9 mouse cellular contexts compared by ENCODE assay signal in the genomic region with DNA sequence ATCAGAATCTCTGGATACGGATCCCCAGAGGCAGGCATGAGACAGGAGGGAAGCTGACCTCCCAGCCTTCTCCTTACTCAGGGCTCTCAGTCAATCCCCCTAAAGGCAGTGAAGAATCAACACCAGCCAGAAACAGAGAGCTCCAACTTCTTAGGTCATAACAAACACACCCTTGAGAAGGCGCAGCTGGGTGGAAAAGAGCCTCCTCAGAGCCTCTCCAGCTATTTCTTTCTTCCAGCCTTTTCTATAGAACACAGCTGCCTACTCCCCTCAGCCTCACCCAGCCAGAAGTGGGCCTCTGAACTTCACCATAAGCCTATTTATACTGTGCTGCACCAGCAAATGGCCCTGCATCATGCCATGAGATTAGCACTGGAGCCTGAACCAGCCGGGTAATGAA.
DNase-seq lines count a peak whose midpoint lies in the region; ATAC-seq and TF ChIP-seq lines count a peak whose summit lies in the region.
"Had no signal": no experiment of that assay in that cellular context is flagged by ENCODE, and none has a peak within 500 bp of the region (broad histone marks: within the 10 kb centered on the region; RNA-seq: fewer than 3 reads in every experiment).

No protein-coding gene starts in this region.

- DNase-seq in heart, adult 11 months = peak; percentile 93
- DNase-seq in lung, embryonic 14.5 days = peak; percentile 29
- DNase-seq in lung, postnatal 4 days = no peak
- DNase-seq in heart, adult 9 months (ENCODE audit: low spot score in 2 of 2) = peak; percentile 41 to 65
- no peak for DNase-seq in ovary, adult 18-20 months (ENCODE audit: low spot score)
- DNase-seq: thymus, postnatal 25 days had no signal

- WGBS in heart, embryonic 11.5 days (ENCODE audit: insufficient replicate concordance) = 57% methylated on average over 3 of the region's 3 CpGs
- WGBS in lung, embryonic 14.5 days = 25% methylated on average over 3 of the region's 3 CpGs
- 41% methylated on average over 3 of the region's 3 CpGs for WGBS in intestine, embryonic 16.5 days

- no peak for ATAC-seq in heart, embryonic 11.5 days (replicated peaks; ENCODE audit: insufficient number of reproducible peaks, low FRiP score, low TSS enrichment)
- peak; percentile 51; the same call in 1 of the 2 replicates for ATAC-seq in lung, embryonic 14.5 days (ENCODE audit: insufficient read depth)
- ATAC-seq in intestine, embryonic 16.5 days = peak; percentile 64

- no peak overlapping the region for H3K27ac ChIP-seq in heart, embryonic 11.5 days (ENCODE audit: low read depth, low read length)
- H3K27ac ChIP-seq in lung, embryonic 14.5 days (ENCODE audit: low read depth) = peak overlapping the region; percentile 3; the same call in 1 of the 2 replicates
- H3K27ac ChIP-seq in intestine, embryonic 16.5 days (ENCODE audit: low read length) = peak overlapping the region; percentile 29
- H3K27ac ChIP-seq: limb, embryonic 15.5 days had no signal

- 0 out of 2 replicates have a peak, but pooled peaks cover 2% of the 10 kb centered on the region for H3K4me1 ChIP-seq in heart, embryonic 11.5 days (ENCODE audit: control insufficient read depth, insufficient read depth, low read length)
- H3K4me1 ChIP-seq in lung, embryonic 14.5 days (ENCODE audit: insufficient read depth) = 0 out of 2 replicates have a peak, but pooled peaks cover 3% of the 10 kb centered on the region
- peaks cover 17% of the 10 kb centered on the region for H3K4me1 ChIP-seq in intestine, embryonic 16.5 days (ENCODE audit: control insufficient read depth, insufficient read depth, low read length)

- H3K9me3 ChIP-seq in heart, embryonic 11.5 days (replicated peaks; ENCODE audit: control insufficient read depth, low read length) = no peaks in the 10 kb centered on the region
- H3K9me3 ChIP-seq in lung, embryonic 14.5 days (ENCODE audit: low read depth, low read length) = no peaks in the 10 kb centered on the region
- no peaks in the 10 kb centered on the region for H3K9me3 ChIP-seq in intestine, embryonic 16.5 days (ENCODE audit: control insufficient read depth, low read length)
- H3K9me3 ChIP-seq: limb, embryonic 15.5 days had no signal

- H3K4me2 ChIP-seq in heart, embryonic 11.5 days = no peak overlapping the region
- no peak overlapping the region for H3K4me2 ChIP-seq in lung, embryonic 14.5 days
- H3K4me2 ChIP-seq in intestine, embryonic 16.5 days (ENCODE audit: low read depth, low read length) = no peak overlapping the region
- H3K4me2 ChIP-seq: limb, embryonic 15.5 days had no signal

- no peak for TF ChIP-seq CTCF in lung, embryonic 14.5 days (IDR thresholded peaks at IDR 0.05; ENCODE audit: low read depth)

- H3K4me3 ChIP-seq in heart, embryonic 11.5 days (ENCODE audit: low read depth, low read length) = no peak overlapping the region
- H3K4me3 ChIP-seq in lung, embryonic 14.5 days (ENCODE audit: low read depth, low read length) = no peak overlapping the region
- H3K4me3 ChIP-seq in intestine, embryonic 16.5 days (ENCODE audit: low read length) = no peak overlapping the region
- H3K4me3 ChIP-seq: limb, embryonic 15.5 days had no signal

- H3K36me3 ChIP-seq in heart, embryonic 11.5 days (ENCODE audit: control insufficient read depth, insufficient read depth, low read length) = no peaks in the 10 kb centered on the region
- no peaks in the 10 kb centered on the region for H3K36me3 ChIP-seq in lung, embryonic 14.5 days (ENCODE audit: insufficient read depth)
- H3K36me3 ChIP-seq in intestine, embryonic 16.5 days (ENCODE audit: control insufficient read depth, insufficient read depth, low read length) = no peaks in the 10 kb centered on the region
- H3K36me3 ChIP-seq: limb, embryonic 15.5 days had no signal

- H3K27me3 ChIP-seq in heart, embryonic 11.5 days (ENCODE audit: control insufficient read depth, insufficient read depth, low read length) = no peaks in the 10 kb centered on the region
- H3K27me3 ChIP-seq in lung, embryonic 14.5 days (ENCODE audit: insufficient read depth, low read length) = no peaks in the 10 kb centered on the region
- H3K27me3 ChIP-seq in intestine, embryonic 16.5 days (replicated peaks; ENCODE audit: control insufficient read depth, insufficient read depth, low read length) = no peaks in the 10 kb centered on the region
- H3K27me3 ChIP-seq: limb, embryonic 15.5 days had no signal

- no peak overlapping the region for H3K9ac ChIP-seq in heart, embryonic 11.5 days (ENCODE audit: low read depth, low read length)
- no peak overlapping the region for H3K9ac ChIP-seq in lung, embryonic 14.5 days
- no peak overlapping the region for H3K9ac ChIP-seq in intestine, embryonic 16.5 days (ENCODE audit: low read depth, low read length)
- H3K9ac ChIP-seq: limb, embryonic 15.5 days had no signal

Comparison
In these comparisons a context has a peak if more than half of its experiments do, and no peak if none do; other contexts are left out.
1. DNase-seq: peak in heart, adult 11 months (single experiment), lung, embryonic 14.5 days (single experiment) and heart, adult 9 months (2 of 2); none in lung, postnatal 4 days (0 of 2) and ovary, adult 18-20 months (single experiment).